Mouse (Mus musculus) liver, embryonic 14.5 days (tissue): ENCODE data around the gene Clec3b. TPM values are rescaled to one million over a fixed set of nuclear protein-coding genes. Genes with fewer than 3 reads are reported as not detected.
A peak's percentile ranks its signal among the peaks of the same experiment; 100 is the strongest.

Source experiments
- ATAC-seq: fragments of 200-750 bp; cut with Nextera tagmentation; 2 replicates; pipeline ENCODE4 v1.8.0; 2017; ENCODE audit warnings: moderate number of reproducible peaks, mild to moderate bottlenecking, moderate library complexity; ENCODE audit not compliant: insufficient read depth
- DNase-seq, 3 experiments: peaks; one replicate each; pipeline ENCODE4 v3.0.0-alpha.2; 2012 to 2013; ENCODE audit warnings: low read depth in 3 of 3, low spot score in 3 of 3
- H3K27ac ChIP-seq: fragments of 300-500 bp; sonication (generic); 2 replicates; pipeline ENCODE4 v1.5.1; 2014; ENCODE audit warnings: moderate library complexity, mild to moderate bottlenecking, control low read depth, inconsistent platforms
- H3K27me3 ChIP-seq: fragments of 300-500 bp; sonication (generic); 2 replicates; pipeline ENCODE4 v1.6.1; 2014; ENCODE audit warnings: mild to moderate bottlenecking, low read length, moderate library complexity; ENCODE audit not compliant: control insufficient read depth, insufficient read depth
- H3K36me3 ChIP-seq: fragments of 300-500 bp; sonication (generic); replicated peaks from 2 replicates; pipeline ENCODE4 v1.6.1; 2014; ENCODE audit warnings: low read depth; ENCODE audit not compliant: control insufficient read depth, insufficient read depth
- H3K4me1 ChIP-seq, 2 experiments: fragments of 200-500 bp in 1 of 2; fragments of 300-500 bp in 1 of 2; sonication (generic) in 1 of 2; replicated peaks; 2 replicates each; pipeline ENCODE4 v1.6.1; 2012 to 2014; ENCODE audit warnings: antibody characterized with exemption in 1 of 2, inconsistent platforms in 1 of 2, low read length in 1 of 2; ENCODE audit not compliant: control insufficient read depth in 2 of 2, insufficient read depth in 2 of 2
- H3K4me2 ChIP-seq: fragments of 300-500 bp; sonication (generic); 2 replicates; pipeline ENCODE4 v1.6.1; 2014; ENCODE audit warnings: low read depth, mild to moderate bottlenecking, control low read depth, moderate library complexity
- H3K4me3 ChIP-seq, 2 experiments: fragments of 200-500 bp in 1 of 2; fragments of 300-500 bp in 1 of 2; sonication (generic) in 1 of 2; 2 replicates each; pipeline ENCODE4 v1.5.1; 2012 to 2014; ENCODE audit warnings: low read depth in 2 of 2, low read length in 2 of 2, mild to moderate bottlenecking in 2 of 2, control low read depth in 1 of 2, inconsistent platforms in 1 of 2, moderate library complexity in 1 of 2; ENCODE audit not compliant: insufficient read depth in 1 of 2
- H3K9ac ChIP-seq: fragments of 300-500 bp; sonication (generic); replicated peaks from 2 replicates; pipeline ENCODE4 v1.6.1; 2014; ENCODE audit warnings: mild to moderate bottlenecking, control low read depth, moderate library complexity
- H3K9me3 ChIP-seq: fragments of 300-500 bp; sonication (generic); 2 replicates; pipeline ENCODE4 v1.6.1; 2016; ENCODE audit warnings: low read length, mixed read lengths; ENCODE audit not compliant: control insufficient read depth
- CTCF ChIP-seq: IDR thresholded peaks from 2 replicates; pipeline ENCODE4 v1.5.1; 2016; ENCODE audit warnings: antibody characterized with exemption, low read depth, control low read depth
- EP300 ChIP-seq: IDR thresholded peaks from 2 replicates; pipeline ENCODE4 v1.6.1; 2016; ENCODE audit warnings: antibody characterized with exemption, low read depth
- WGBS: fragments of 180-500 bp; shearing (Covaris S2); extraction: QIAGEN DNeasy Blood & Tissue Kit; methylation state at CpG from one replicate; pipeline ENCODE4 v1.1.7; 2014; ENCODE audit not compliant: insufficient replicate concordance; 5-methylcytosine and 5-hydroxymethylcytosine counted together
- polyA plus RNA-seq, 2 experiments: library from polyadenylated mRNA; depleted of rRNA in 1 of 2; stranded (reverse) in 1 of 2; unstranded in 1 of 2; fragments of >200 nt; fragmentation: Nextera tagmentation in 1 of 2; extraction: Ambion mirVana in 1 of 2; gene quantifications; 2 replicates each; pipeline versions ENCODE4 v1.2.1 to v1.2.3; 2012 to 2014

The Clec3b gene
- polyA plus RNA-seq, 2 experiments: 0.22 TPM; not detected in 1

DNA sequence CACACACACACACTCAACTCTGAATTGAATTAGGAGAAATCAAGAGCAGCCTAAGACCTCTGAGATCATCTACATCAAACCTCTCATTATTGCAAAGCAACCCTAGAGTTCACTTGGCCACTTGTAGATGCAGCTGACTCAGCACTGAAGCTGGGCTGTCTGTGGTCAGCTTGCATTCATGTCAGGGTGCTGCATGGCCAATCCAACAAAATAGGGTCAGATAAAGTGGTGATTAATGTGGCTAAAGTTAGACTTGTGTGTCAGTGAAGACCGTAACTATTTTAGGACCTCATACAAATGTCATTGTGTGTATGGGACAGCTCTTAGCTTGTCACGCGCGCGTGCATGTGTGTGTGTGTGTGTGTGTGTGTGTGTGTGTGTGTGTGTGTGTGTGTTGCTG is 36.8 kb downstream of the Clec3b start:
- 71% methylated on average over 5 of the region's 5 CpGs for WGBS
- TF ChIP-seq EP300 (no peak), CTCF (no peak)

GRCm38 (mm10) chr9:123188271-123188670 is 37.5 kb downstream of the Clec3b start:
- Histone ChIP-seq H3K27me3 (no peaks in the 10 kb centered on the region), H3K9ac (no peak overlapping the region), H3K4me1 (no peaks in the 10 kb centered on the region), H3K4me2 (no peak overlapping the region), H3K36me3 (no peaks in the 10 kb centered on the region), H3K9me3 (no peaks in the 10 kb centered on the region), H3K27ac (no peak overlapping the region), H3K4me3 (no peak overlapping the region)
- DNase-seq: no peak
- ATAC-seq: no peak
- TF ChIP-seq EP300 (no peak), CTCF (no peak)
- 42% methylated on average over 2 of the region's 2 CpGs for WGBS

More for the DNA sequence above, 36.8 kb downstream of the Clec3b start:
- no peak overlapping the region for H3K4me3 ChIP-seq
- H3K4me1 ChIP-seq: no peaks in the 10 kb centered on the region
- H3K9ac ChIP-seq: no peak overlapping the region
- no peak overlapping the region for H3K27ac ChIP-seq
- no peaks in the 10 kb centered on the region for H3K9me3 ChIP-seq
- no peak overlapping the region for H3K4me2 ChIP-seq
- H3K27me3 ChIP-seq: no peaks in the 10 kb centered on the region
- ATAC-seq (no peak), DNase-seq (no peak)
- no peaks in the 10 kb centered on the region for H3K36me3 ChIP-seq

DNA sequence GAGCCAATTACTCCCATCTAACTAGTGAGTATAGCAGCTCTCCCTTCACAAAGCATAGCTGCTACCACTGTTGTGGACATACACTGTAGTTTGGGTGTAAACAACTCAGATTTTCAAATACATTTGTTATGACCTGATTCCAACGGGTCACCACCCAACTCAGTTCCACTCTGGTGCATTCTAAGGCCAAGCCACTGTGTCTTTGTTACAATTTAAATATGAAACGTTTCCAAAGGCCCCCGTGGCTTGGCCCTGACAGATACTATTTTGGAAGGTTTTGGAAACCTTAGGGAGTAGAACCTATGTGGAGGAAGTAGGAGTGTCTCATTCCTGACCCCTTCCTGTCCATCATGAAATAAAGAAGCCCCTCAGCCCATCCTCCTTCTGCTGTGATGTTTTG is 49.4 kb downstream of the Clec3b start:
- H3K9ac ChIP-seq: no peak overlapping the region
- H3K9me3 ChIP-seq: no peaks in the 10 kb centered on the region
- H3K4me2 ChIP-seq: no peak overlapping the region
- DNase-seq (no peak), ATAC-seq (no peak)
- H3K4me1 ChIP-seq: no peaks in the 10 kb centered on the region
- 40% methylated on average over 3 of the region's 3 CpGs for WGBS
- no peaks in the 10 kb centered on the region for H3K36me3 ChIP-seq
- H3K27me3 ChIP-seq: no peaks in the 10 kb centered on the region
- no peak overlapping the region for H3K27ac ChIP-seq
- H3K4me3 ChIP-seq: no peak overlapping the region
- TF ChIP-seq CTCF: no peak
- no peak for TF ChIP-seq EP300

DNA sequence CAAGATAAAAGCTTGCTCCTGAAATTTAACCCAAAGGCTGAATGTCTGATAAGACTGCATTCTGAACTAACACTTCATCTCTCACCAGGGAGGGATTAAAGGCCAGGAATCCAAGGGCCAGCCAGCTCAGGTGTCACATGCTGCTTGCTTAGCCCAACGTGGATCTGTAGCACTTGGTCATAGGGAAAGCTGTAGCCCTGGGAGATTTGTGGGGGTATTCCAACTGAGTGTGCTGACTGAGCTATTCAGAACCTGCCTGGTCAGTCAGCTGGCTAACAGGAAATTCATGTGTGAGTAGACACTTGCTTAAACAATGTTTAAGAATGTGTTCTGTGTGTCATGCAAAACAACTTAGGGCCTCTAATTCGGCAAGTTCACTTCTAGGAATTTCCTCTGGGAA is 55.8 kb downstream of the Clec3b start:
- ATAC-seq: no peak
- H3K4me1 ChIP-seq: no peaks in the 10 kb centered on the region; a peak in 1 of 4 replicates
- no peaks in the 10 kb centered on the region for H3K27me3 ChIP-seq
- H3K9ac ChIP-seq: no peak overlapping the region
- no peaks in the 10 kb centered on the region for H3K36me3 ChIP-seq
- no peaks in the 10 kb centered on the region for H3K9me3 ChIP-seq
- WGBS: 44% methylated on average over 2 of the region's 2 CpGs
- DNase-seq: no peak
- no peak overlapping the region for H3K4me3 ChIP-seq
- no peak overlapping the region for H3K4me2 ChIP-seq
- no peak overlapping the region for H3K27ac ChIP-seq
- TF ChIP-seq EP300 (no peak), CTCF (no peak)

- TF ChIP-seq CTCF: no peak
- no peak for TF ChIP-seq EP300
- Histone ChIP-seq H3K27me3 (no peaks in the 10 kb centered on the region), H3K9me3 (no peaks in the 10 kb centered on the region), H3K9ac (no peak overlapping the region), H3K4me3 (no peak overlapping the region), H3K36me3 (no peaks in the 10 kb centered on the region), H3K4me2 (no peak overlapping the region), H3K27ac (no peak overlapping the region), H3K4me1 (no peaks in the 10 kb centered on the region; a peak in 1 of 4 replicates)
- WGBS: 59% methylated on average over 2 of the region's 2 CpGs
- 0 out of 2 replicates have a peak, but pooled peaks have one; percentile 41 for ATAC-seq
- no peak for DNase-seq
Measured at GRCm38 (mm10) chr9:123206948-123207347, 56.2 kb downstream of the Clec3b start.

Other genes starting within 250 kb of the Clec3b start
- 0.68 and 1.1 TPM in 2 replicates for gene Zfp105, start 227.9 kb upstream of the Clec3b start, polyA plus RNA-seq (2012; rRNA removed)
- 1.3 and 1.6 TPM in 2 replicates for gene Zfp105, start 227.9 kb upstream of the Clec3b start, polyA plus RNA-seq (2014; fragmentation: Nextera tagmentation; extraction: Ambion mirVana)
- gene 1110059G10Rik, start 199.9 kb upstream of the Clec3b start, polyA plus RNA-seq (2012; rRNA removed): 6.1 and 9.1 TPM in 2 replicates
- 17.9 and 19.0 TPM in 2 replicates for gene 1110059G10Rik, start 199.9 kb upstream of the Clec3b start, polyA plus RNA-seq (2014; fragmentation: Nextera tagmentation; extraction: Ambion mirVana)
- gene Kif15, start 199.9 kb upstream of the Clec3b start, polyA plus RNA-seq (2012; rRNA removed): 15.2 and 43.7 TPM in 2 replicates
- 20.4 and 23.1 TPM in 2 replicates for gene Kif15, start 199.9 kb upstream of the Clec3b start, polyA plus RNA-seq (2014; fragmentation: Nextera tagmentation; extraction: Ambion mirVana)
- 3.2 and 3.9 TPM in 2 replicates for gene Tmem42, start 129.6 kb upstream of the Clec3b start, polyA plus RNA-seq (2012; rRNA removed)
- 6.1 and 6.6 TPM in 2 replicates for gene Tmem42, start 129.6 kb upstream of the Clec3b start, polyA plus RNA-seq (2014; fragmentation: Nextera tagmentation; extraction: Ambion mirVana)
- gene Tgm4, start 116.2 kb upstream of the Clec3b start, polyA plus RNA-seq (2012; rRNA removed): 0.02 TPM in 1 of 2 replicates, not detected in the other
- gene Tgm4, start 116.2 kb upstream of the Clec3b start, polyA plus RNA-seq (2014; fragmentation: Nextera tagmentation; extraction: Ambion mirVana): 0.18 TPM in 1 of 2 replicates, not detected in the other
- 11.2 and 18.3 TPM in 2 replicates for gene Zdhhc3, start 37.7 kb upstream of the Clec3b start, polyA plus RNA-seq (2012; rRNA removed)
- gene Zdhhc3, start 37.7 kb upstream of the Clec3b start, polyA plus RNA-seq (2014; fragmentation: Nextera tagmentation; extraction: Ambion mirVana): 21.9 and 24.2 TPM in 2 replicates
- gene Exosc7, start 37.7 kb upstream of the Clec3b start, polyA plus RNA-seq (2012; rRNA removed): 47.9 and 77.4 TPM in 2 replicates
- gene Exosc7, start 37.7 kb upstream of the Clec3b start, polyA plus RNA-seq (2014; fragmentation: Nextera tagmentation; extraction: Ambion mirVana): 84.1 and 85.7 TPM in 2 replicates
- gene Cdcp1, start 65.1 kb downstream of the Clec3b start, polyA plus RNA-seq (2012; rRNA removed): 0.27 and 0.38 TPM in 2 replicates
- gene Cdcp1, start 65.1 kb downstream of the Clec3b start, polyA plus RNA-seq (2014; fragmentation: Nextera tagmentation; extraction: Ambion mirVana): 0.15 and 0.35 TPM in 2 replicates
- 3.3 and 4.2 TPM in 2 replicates for gene Tmem158, start 109.8 kb downstream of the Clec3b start, polyA plus RNA-seq (2012; rRNA removed)
- 1.8 and 2.3 TPM in 2 replicates for gene Tmem158, start 109.8 kb downstream of the Clec3b start, polyA plus RNA-seq (2014; fragmentation: Nextera tagmentation; extraction: Ambion mirVana)
- 105 and 230 TPM in 2 replicates for gene Lars2, start 216.0 kb downstream of the Clec3b start, polyA plus RNA-seq (2012; rRNA removed)
- gene Lars2, start 216.0 kb downstream of the Clec3b start, polyA plus RNA-seq (2014; fragmentation: Nextera tagmentation; extraction: Ambion mirVana): 972 and 1,005 TPM in 2 replicates